Mouse (Mus musculus) forebrain, embryonic 13.5 days (tissue): Measurements from ENCODE around the gene Rsad1. TPM values are rescaled to one million over a fixed set of nuclear protein-coding genes. Genes with fewer than 3 reads are reported as not detected.

Source experiments
- ATAC-seq: fragments of 200-750 bp; cut with Nextera tagmentation; 2 replicates; pipeline ENCODE4 v1.8.0; 2017
- H3K27ac ChIP-seq: fragments of 300-500 bp; sonication (generic); 2 replicates; pipeline ENCODE4 v1.5.1; 2015; ENCODE audit warnings: inconsistent platforms, mild to moderate bottlenecking, moderate library complexity
- H3K27me3 ChIP-seq: fragments of 300-500 bp; sonication (generic); 2 replicates; pipeline ENCODE4 v1.6.1; 2015; ENCODE audit warnings: mild to moderate bottlenecking, inconsistent platforms
- H3K36me3 ChIP-seq: fragments of 300-500 bp; sonication (generic); 2 replicates; pipeline ENCODE4 v1.6.1; 2015; ENCODE audit warnings: mild to moderate bottlenecking, inconsistent platforms; ENCODE audit not compliant: poor library complexity, severe bottlenecking
- H3K4me1 ChIP-seq: fragments of 300-500 bp; sonication (generic); 2 replicates; pipeline ENCODE4 v1.6.1; 2015; ENCODE audit warnings: inconsistent platforms
- H3K4me2 ChIP-seq: fragments of 300-500 bp; sonication (generic); 2 replicates; pipeline ENCODE4 v1.6.1; 2015; ENCODE audit warnings: inconsistent platforms, mild to moderate bottlenecking, moderate library complexity
- H3K4me3 ChIP-seq: fragments of 300-500 bp; sonication (generic); 2 replicates; pipeline ENCODE4 v1.5.1; 2015; ENCODE audit warnings: mild to moderate bottlenecking, inconsistent platforms
- H3K9ac ChIP-seq: fragments of 300-500 bp; sonication (generic); 2 replicates; pipeline ENCODE4 v1.6.1; 2015; ENCODE audit warnings: mild to moderate bottlenecking, inconsistent platforms
- H3K9me3 ChIP-seq: fragments of 300-500 bp; sonication (generic); replicated peaks from 2 replicates; pipeline ENCODE4 v1.6.1; 2016; ENCODE audit warnings: inconsistent platforms
- WGBS: fragments of 180-500 bp; shearing (Covaris S2); methylation state at CpG from one replicate; pipeline ENCODE4 v1.1.7; 2015; 5-methylcytosine and 5-hydroxymethylcytosine counted together
- polyA plus RNA-seq: library from polyadenylated mRNA; unstranded; fragments of >200 nt; fragmentation: Nextera tagmentation; extraction: Ambion mirVana; gene quantifications from 2 replicates; pipeline ENCODE4 v1.2.1, GENCODE M21; 2015

Gene Rsad1
- polyA plus RNA-seq, 1 experiment from 2014 or later: 3.1 TPM

DNA sequence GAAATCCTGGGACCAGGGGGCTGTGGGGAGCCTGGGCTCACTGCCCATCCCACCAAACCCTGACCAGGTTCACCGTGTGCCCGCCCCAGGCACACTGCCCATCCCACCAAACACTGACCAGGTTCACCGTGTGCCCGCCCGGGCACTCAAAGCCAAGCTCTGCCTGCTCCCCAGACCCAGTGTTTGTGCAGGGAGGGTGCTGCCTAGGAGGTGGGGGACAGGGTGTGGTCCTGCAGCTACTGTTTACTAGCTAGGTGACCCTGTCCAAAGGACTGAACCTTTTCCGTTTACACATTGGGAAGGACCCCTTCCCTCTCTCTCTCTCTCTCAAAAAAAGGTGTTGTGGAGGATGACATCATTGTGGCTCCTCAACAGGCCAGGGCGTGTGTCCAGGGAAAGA is 18.3 kb upstream of the Rsad1 start:
- Histone ChIP-seq H3K36me3 (0 out of 2 replicates have a peak, but pooled peaks cover 3% of the 10 kb centered on the region), H3K27me3 (peaks cover 26% of the 10 kb centered on the region), H3K4me3 (no peak overlapping the region), H3K4me1 (peaks cover 14% of the 10 kb centered on the region), H3K27ac (no peak overlapping the region), H3K9ac (no peak overlapping the region), H3K9me3 (no peaks in the 10 kb centered on the region), H3K4me2 (no peak overlapping the region)
- ATAC-seq: no peak
- 92% methylated on average over 7 of the region's 7 CpGs for WGBS

DNA sequence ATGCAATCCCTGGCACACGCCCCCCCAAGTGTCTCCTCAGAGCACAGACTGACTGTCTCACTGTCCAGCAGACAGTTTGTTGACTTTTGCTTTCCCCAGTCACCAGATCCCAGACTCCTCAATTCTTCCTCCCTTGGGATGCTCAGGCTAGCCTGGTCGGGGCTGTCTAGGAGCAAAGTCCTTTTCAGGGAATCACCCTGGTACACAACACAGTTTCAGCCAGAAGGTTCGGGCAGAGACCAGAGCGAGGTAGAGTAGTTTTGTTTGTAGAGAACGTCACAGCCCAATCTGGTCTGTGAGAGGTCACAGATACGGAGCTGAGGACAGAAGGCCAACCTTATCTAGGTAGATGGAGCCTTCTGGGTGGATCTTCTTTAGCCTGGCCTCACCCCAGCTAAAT is 17.5 kb upstream of the Rsad1 start:
- Histone ChIP-seq H3K9ac (no peak overlapping the region), H3K4me1 (peaks cover 14% of the 10 kb centered on the region), H3K9me3 (no peaks in the 10 kb centered on the region), H3K36me3 (0 out of 2 replicates have a peak, but pooled peaks cover 3% of the 10 kb centered on the region), H3K4me3 (no peak overlapping the region), H3K27ac (no peak overlapping the region), H3K27me3 (peaks cover 26% of the 10 kb centered on the region), H3K4me2 (no peak overlapping the region)
- no peak for ATAC-seq
- WGBS: 83% methylated on average over 6 of the region's 6 CpGs

DNA sequence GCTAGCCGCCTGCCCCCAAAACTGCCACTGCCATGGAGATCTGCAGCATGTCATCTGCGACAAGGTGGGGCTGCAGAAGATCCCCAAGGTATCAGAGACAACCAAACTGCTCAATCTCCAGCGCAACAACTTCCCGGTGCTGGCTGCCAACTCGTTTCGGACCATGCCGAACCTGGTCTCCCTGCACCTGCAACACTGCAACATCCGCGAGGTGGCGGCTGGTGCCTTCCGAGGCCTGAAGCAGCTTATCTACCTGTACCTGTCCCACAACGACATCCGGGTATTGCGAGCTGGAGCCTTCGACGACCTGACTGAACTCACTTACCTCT is 16.1 kb upstream of the Rsad1 start:
- H3K36me3 ChIP-seq: 0 out of 2 replicates have a peak, but pooled peaks cover 3% of the 10 kb centered on the region
- H3K4me3 ChIP-seq: peak overlapping the region; percentile 23
- peak overlapping the region; percentile 37; the same call in 1 of the 2 replicates for H3K9ac ChIP-seq
- H3K9me3 ChIP-seq: no peaks in the 10 kb centered on the region
- H3K27me3 ChIP-seq: peaks cover 26% of the 10 kb centered on the region
- peak overlapping the region; percentile 61 for H3K4me2 ChIP-seq
- peaks cover 14% of the 10 kb centered on the region for H3K4me1 ChIP-seq
- WGBS: 6% methylated on average over 16 of the region's 16 CpGs
- ATAC-seq: no peak
- no peak overlapping the region for H3K27ac ChIP-seq

DNA sequence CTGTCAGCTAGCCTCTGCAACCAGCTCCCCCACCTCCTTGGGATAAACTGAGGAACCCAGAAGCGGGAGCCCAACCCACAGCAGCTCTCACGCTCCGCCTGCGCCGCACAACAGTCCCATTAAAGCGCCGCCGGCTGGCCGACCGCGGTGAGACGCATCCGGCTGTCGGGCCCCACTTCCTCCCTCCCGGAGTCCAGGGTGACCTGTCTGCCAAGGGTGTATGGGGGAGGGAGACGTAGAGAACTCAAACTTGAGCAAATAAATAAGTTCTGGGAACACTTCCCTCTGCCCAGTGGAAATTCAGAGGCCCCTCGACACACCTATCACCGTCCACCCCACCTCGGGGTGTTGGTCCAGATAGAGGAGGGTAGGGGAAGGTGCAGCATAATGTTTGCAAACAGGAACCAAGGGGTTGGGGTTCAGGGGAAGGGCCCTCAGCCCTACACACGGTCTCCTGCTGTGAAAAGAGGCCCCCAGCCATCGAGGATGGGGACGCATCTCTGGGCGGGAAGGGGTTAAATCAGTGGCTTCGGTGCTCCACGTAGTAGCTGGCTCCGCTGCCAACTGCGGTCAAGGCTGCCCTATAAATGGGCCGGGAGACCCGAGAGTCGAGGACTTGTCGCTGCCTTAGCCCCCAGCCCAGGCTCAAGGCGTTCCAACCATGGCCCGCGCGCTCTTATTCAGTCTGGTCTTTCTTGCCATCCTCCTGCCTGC is 15.5 kb upstream of the Rsad1 start, which contains the start of gene Chad:
Chad (plus strand) TSS at position 611 of the 714 bp plus-strand sequence.
- under 1% methylated on average over 35 of the region's 35 CpGs for WGBS
- no peaks in the 10 kb centered on the region for H3K9me3 ChIP-seq
- peaks cover 14% of the 10 kb centered on the region for H3K4me1 ChIP-seq
- H3K27ac ChIP-seq: no peak within 1 kb of the TSS
- H3K4me3 ChIP-seq: peak within 1 kb of the TSS; percentile 23
- peak within 1 kb of the TSS; percentile 61 for H3K4me2 ChIP-seq
- peak within 1 kb of the TSS; percentile 37 for H3K9ac ChIP-seq
- ATAC-seq: 0 out of 2 replicates have a peak, but pooled peaks have one; percentile 21
- peaks cover 26% of the 10 kb centered on the region for H3K27me3 ChIP-seq
- H3K36me3 ChIP-seq: 0 out of 2 replicates have a peak, but pooled peaks cover 3% of the 10 kb centered on the region

DNA sequence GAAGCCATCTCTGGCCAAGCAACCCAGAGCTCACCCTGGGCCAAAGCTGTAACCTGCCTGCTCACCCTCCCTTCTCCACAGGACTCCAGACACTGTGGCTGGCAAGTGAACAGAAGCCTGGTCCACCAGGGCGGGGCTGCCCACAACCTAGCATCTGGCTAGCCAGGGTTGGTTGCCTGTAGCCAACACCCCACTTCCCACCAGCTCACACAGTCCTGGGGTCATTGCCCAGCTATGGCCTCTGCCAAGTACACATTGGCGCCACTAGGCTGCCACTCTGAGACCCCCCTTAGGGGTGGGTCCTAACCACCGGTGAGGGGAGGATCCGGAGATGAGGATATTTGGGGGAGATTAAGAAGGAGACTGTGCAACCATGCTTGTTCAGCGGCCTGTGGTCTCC is 14.8 kb upstream of the Rsad1 start:
- no peak overlapping the region for H3K9ac ChIP-seq
- peaks cover 14% of the 10 kb centered on the region for H3K4me1 ChIP-seq
- H3K9me3 ChIP-seq: no peaks in the 10 kb centered on the region
- no peak for ATAC-seq
- H3K27ac ChIP-seq: no peak overlapping the region
- H3K4me3 ChIP-seq: no peak overlapping the region
- no peaks in the 10 kb centered on the region for H3K36me3 ChIP-seq
- peak overlapping the region; percentile 61 for H3K4me2 ChIP-seq
- peaks cover 26% of the 10 kb centered on the region for H3K27me3 ChIP-seq
- WGBS: 48% methylated on average over 5 of the region's 5 CpGs

DNA sequence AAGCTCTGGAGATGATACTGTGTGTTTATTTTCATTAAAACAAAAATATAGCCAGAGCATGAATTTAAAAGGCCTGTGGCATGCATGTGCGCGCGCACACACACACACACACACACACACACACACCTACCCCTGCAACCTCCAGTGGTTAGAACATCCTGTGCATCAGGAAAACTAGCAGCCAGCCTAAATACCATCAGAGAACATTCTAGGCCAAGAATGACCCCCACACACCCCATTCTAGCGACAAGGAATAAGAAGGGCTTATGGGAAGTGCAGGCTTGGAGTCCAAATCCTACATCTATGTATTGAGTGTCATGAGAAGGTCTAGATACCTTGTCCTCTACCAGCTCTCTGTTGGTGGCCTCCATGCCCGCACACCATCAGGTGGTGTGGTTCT is 14.3 kb upstream of the Rsad1 start:
- Histone ChIP-seq H3K4me2 (no peak overlapping the region), H3K4me3 (no peak overlapping the region), H3K36me3 (no peaks in the 10 kb centered on the region), H3K9me3 (no peaks in the 10 kb centered on the region), H3K4me1 (peaks cover 14% of the 10 kb centered on the region), H3K27me3 (peaks cover 26% of the 10 kb centered on the region), H3K9ac (no peak overlapping the region), H3K27ac (no peak overlapping the region)
- no peak for ATAC-seq
- 94% methylated on average over 5 of the region's 5 CpGs for WGBS

DNA sequence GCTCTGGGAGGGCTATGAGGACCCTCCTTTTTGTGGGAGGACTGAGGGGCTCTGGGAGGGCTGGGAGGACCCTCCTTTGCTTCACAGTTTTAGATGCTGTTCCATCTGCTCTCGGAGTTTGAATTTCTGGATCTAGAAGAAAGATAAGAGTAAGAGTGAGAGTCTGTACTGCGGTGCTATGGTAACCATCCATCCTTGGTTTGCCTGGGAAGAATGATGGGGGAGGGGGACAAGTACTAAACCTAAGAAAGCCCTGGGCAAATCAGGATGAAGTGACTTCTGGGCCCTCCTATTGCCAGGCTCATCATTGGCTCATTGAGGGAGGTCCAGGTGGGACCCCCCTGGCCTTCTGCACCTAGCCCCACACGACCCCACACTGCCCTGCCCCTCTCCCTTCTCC is 9.2 kb upstream of the Rsad1 start:
- Histone ChIP-seq H3K4me3 (no peak overlapping the region), H3K9ac (no peak overlapping the region), H3K4me2 (no peak overlapping the region), H3K9me3 (no peaks in the 10 kb centered on the region), H3K36me3 (no peaks in the 10 kb centered on the region), H3K27me3 (no peaks in the 10 kb centered on the region), H3K4me1 (no peaks in the 10 kb centered on the region), H3K27ac (no peak overlapping the region)
- no peak for ATAC-seq
- 77% methylated on average over 3 of the region's 3 CpGs for WGBS

DNA sequence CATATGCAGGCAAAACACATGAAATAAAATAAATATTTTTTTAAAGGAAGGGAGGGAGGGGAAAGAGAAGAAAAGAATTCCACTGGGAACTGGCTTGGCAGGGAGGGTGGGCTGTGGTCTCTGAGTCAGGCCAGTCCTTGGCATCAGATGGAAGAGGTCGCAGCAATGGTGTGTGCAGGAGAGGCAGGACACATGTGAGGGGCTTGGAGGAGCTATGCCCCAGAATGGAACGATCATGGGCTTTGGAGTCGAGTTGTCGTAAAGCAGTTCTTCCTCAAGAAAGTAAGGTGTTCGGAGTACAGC is 1.3 kb upstream of the Rsad1 start:
- Histone ChIP-seq H3K27ac (no peak overlapping the region), H3K4me2 (no peak overlapping the region), H3K4me1 (peaks cover 9% of the 10 kb centered on the region), H3K9me3 (no peaks in the 10 kb centered on the region), H3K27me3 (no peaks in the 10 kb centered on the region), H3K36me3 (no peaks in the 10 kb centered on the region), H3K9ac (no peak overlapping the region), H3K4me3 (no peak overlapping the region)
- ATAC-seq: no peak
- WGBS: 92% methylated on average over 5 of the region's 5 CpGs

DNA sequence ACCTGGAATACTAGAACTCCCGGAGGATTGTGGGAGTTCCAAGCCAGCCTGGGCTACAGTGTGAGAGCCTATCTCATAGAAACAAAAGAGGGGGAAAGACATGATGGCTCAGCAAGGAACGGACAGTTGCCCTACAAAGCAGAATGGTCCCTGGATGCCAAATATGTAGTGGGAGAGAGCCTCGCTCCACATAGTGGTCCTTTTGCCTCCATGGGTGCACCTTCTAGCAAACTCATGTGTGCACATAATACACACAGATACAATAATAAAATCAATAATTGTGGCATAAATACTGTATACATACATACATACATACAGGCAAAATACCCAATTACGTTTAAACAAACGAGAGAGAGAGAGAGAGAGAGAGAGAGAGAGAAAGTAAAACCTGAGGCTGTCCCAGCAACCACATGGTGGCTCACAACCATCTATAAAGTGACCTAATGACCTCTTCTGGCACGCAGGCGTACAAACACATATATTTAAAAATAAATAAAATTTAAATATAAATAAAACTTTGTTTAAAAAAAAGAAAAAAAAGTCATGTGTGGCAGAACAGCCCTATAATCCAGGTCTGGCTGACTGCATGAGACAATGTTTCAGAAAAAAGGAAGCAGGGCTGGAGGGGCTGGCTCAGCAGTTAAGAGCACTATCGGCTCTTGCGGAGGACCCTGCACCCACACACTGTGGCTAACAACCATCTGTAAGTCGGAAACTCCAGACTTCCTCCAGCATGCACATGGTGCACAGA is 811 bp upstream of the Rsad1 start:
- Histone ChIP-seq H3K9ac (no peak overlapping the region), H3K4me3 (no peak overlapping the region), H3K27ac (no peak overlapping the region), H3K9me3 (no peaks in the 10 kb centered on the region), H3K27me3 (no peaks in the 10 kb centered on the region), H3K4me1 (peaks cover 9% of the 10 kb centered on the region), H3K4me2 (no peak overlapping the region), H3K36me3 (no peaks in the 10 kb centered on the region)
- 0 out of 2 replicates have a peak, but pooled peaks have one; percentile 2 for ATAC-seq
- 85% methylated on average over 10 of the region's 10 CpGs for WGBS

DNA sequence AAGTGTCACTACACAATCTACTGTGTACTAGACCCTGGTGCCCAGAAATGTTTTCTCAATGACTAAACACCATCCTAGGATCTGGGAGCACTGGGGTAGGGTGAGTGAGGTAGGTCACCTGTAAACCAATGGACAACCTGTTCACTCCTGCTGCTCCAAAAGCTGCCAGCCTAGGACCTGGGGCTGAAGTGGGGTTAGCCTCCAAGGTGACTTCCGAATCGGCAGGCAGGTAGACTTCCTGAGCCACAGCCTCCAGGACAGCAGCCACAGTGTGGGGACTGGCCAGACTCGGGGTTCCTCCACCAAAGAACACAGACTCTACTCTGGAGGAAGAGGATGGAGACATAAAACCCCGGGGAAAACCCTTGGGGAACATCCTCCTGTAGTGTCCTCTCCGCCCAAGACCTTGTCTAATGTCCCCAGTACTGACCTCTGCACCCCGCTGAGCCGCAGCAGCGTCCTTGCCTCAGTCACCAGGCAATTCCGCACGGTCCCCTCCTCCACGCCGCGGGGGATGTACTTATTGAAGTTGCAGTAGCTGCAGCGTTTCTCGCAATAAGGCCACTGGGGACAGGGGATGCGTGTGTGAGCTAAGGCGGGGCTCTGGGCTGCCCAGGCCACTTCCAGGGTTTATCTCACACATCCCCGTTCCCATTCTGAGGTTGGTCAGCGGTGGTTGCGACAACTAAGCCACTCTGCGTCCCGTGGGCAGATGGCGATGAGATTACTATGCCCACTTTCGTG is 842 bp downstream of the Rsad1 start:
- Histone ChIP-seq H3K36me3 (0 out of 2 replicates have a peak, but pooled peaks cover 2% of the 10 kb centered on the region), H3K27ac (peak overlapping the region; percentile 82; the same call in 1 of the 2 replicates), H3K9ac (peak overlapping the region; percentile 71), H3K4me3 (peak overlapping the region; percentile 64), H3K9me3 (no peaks in the 10 kb centered on the region), H3K4me1 (peaks cover 16% of the 10 kb centered on the region), H3K27me3 (no peaks in the 10 kb centered on the region), H3K4me2 (peak overlapping the region; percentile 85)
- ATAC-seq: peak; percentile 19; the same call in 1 of the 2 replicates
- 16% methylated on average over 24 of the region's 24 CpGs for WGBS

DNA sequence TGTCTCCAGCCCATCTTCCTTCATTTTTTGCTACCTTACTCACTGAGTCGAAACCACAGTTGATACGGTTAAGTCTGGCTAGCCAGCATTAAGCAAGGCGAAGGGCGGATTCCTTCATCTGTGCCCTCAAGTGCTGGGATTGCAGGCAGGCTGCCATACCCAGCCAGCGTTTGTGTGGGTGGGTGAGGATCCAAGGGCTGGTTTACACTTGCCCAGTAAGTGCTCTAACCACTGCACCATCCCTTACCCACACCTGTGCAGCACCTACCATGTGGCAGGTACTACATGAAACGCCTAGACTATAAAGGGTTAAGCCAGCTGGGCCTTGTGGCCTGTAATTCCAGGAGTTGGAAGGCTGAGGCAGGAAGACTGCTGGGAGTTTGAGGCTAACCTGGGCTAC is 1.8 kb downstream of the Rsad1 start:
- Histone ChIP-seq H3K36me3 (0 out of 2 replicates have a peak, but pooled peaks cover 8% of the 10 kb centered on the region), H3K27ac (no peak overlapping the region), H3K9me3 (no peaks in the 10 kb centered on the region), H3K27me3 (no peaks in the 10 kb centered on the region), H3K4me2 (no peak overlapping the region), H3K4me1 (peaks cover 16% of the 10 kb centered on the region), H3K4me3 (no peak overlapping the region), H3K9ac (no peak overlapping the region)
- WGBS: 90% methylated on average over 6 of the region's 6 CpGs
- ATAC-seq: no peak

DNA sequence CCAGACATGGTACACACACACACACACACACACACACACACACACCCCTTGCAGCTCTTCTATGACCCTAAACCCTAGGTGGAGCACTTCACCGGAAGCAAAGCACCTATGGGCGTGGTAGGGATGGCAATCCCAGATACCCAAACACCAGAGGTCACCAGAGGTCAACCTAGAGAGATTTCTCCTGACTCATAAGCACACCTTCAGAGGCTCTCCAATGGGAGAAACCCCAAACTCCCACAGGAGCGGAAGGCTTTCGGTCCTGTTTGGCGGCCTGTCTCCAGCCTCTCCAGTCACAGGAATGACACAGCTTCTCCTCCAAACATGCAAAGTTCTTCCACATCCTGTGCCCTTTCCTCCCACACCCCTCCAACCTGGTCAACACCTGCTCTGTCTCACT is 2.7 kb downstream of the Rsad1 start:
- Histone ChIP-seq H3K36me3 (0 out of 2 replicates have a peak, but pooled peaks cover 8% of the 10 kb centered on the region), H3K9me3 (no peaks in the 10 kb centered on the region), H3K27me3 (no peaks in the 10 kb centered on the region), H3K4me3 (no peak overlapping the region), H3K4me2 (no peak overlapping the region), H3K27ac (no peak overlapping the region), H3K4me1 (peaks cover 16% of the 10 kb centered on the region), H3K9ac (no peak overlapping the region)
- no peak for ATAC-seq
- 94% methylated on average over 5 of the region's 5 CpGs for WGBS
